Mouse (Mus musculus) mammary gland, adult 2 months (tissue): ENCODE results near the gene B430306N03Rik. TPM values are rescaled to one million over a fixed set of nuclear protein-coding genes. Genes with fewer than 3 reads are reported as not detected.

Source experiments
- polyA plus RNA-seq: library from polyadenylated mRNA; depleted of rRNA; stranded (reverse); fragments of >200 nt; gene quantifications from 2 replicates; pipeline ENCODE4 v1.2.3, GENCODE M21; 2012; ENCODE audit warnings: low replicate concordance; rRNA removed

B430306N03Rik gene
- polyA plus RNA-seq = 2.7 and 2.8 TPM in 2 replicates

DNA sequence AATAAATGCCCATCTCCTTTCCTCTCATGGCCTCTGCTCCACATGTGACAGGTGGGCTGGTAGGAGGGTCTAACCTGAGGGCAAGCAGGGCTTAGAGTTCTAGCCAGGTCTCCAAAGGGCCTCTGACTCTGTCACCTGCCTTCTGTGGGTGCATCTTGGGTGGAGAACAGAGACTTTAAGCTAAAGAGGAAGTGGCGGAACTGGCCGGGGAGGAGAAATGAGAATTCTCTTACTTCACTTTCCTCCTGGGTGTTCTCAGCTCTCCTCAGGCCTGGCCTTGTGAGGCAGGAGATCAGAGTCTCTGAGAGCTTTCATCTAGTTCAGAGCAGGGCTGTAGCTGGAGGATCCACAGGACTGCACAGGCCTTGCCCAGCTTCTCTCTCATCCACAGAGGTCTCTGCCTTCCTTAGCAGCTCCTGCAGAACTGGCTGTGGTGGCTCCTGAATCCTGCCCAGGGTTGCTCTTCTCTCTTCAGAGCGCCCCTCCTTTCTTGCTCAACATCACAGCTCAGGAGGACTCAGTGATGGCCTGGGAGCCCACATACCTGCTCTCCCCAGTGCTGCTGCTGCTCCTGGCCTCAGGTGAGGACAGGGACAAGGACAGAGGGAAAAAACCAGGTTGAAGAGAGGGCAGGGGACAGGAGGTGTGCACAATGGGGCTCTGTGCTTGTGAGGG, at the start of gene B430306N03Rik:
Gene B430306N03Rik (plus strand): TSS at position 237 of the 675 bp plus-strand sequence.

DNA sequence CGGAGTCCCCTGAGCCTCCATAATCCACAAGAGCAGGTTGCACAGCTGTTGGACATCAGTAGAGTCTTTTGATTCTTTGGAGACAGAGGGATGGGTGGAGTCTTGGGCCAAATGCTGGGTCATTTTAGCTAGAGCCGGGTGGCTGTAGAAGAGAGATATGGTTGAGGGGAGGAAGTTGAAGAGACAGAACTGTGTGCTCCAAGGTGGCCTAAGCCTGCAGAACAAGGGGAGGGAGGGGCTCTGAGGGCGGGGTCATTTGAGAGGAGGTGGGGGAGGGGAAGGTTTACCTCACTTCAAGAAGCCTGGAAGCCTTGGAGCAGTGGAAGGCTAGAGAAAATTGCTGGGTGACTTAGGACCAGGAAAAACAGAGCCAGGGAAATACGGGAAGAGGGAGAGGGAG, 16.7 kb upstream of the B430306N03Rik start, which contains the start of gene Treml2:
Gene Treml2 (plus strand): TSS at position 296 of the 400 bp plus-strand sequence.

DNA sequence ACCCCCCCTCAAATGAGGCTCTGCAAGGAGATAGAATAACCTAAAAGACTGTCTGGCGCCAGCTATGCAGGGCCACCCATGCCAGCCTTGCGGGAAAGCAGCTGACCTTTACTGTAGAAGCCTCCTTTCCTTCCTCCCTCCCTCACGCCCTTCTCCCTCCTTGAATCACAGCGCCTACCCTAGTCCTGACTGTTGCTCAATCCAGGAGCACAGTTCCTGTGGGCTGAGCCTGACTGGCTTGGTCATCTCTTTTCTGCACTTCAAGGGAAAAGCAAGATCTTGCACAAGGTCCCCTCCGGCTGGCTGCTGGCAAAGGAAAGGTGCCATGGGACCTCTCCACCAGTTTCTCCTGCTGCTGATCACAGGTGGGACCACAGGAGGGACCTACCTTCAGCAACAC, 30.3 kb downstream of the B430306N03Rik start, which contains the start of gene Trem2:
Gene Trem2 (plus strand): TSS at position 171 of the 400 bp plus-strand sequence.

DNA sequence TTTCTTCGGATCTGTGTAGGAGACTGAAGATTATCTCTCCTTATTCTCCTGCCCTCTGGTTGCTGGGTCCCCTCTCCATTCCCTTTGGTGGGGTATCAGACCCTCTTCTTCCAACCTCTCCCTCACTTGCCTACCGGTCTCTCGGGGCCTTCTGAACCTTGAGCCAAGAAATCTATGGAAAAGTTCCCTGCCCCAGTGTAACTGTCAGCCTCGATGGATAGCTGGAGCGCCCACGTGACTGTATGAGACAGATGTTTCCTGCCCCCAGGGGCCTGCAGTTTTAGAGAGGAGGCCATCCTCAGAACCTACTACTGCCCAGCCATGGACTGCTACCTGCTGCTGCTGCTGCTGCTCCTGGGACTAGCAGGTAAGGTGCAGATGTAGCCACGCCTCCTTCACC, 43.7 kb downstream of the B430306N03Rik start, which contains the start of gene Treml1:
Gene Treml1 (plus strand): TSS at position 301 of the 400 bp plus-strand sequence.

Other genes with a start within 250 kb of the B430306N03Rik start
- not detected in 2 replicates for gene 1700067P10Rik, start 226.8 kb upstream of the B430306N03Rik start, polyA plus RNA-seq
- gene 9830107B12Rik, start 169.9 kb upstream of the B430306N03Rik start, polyA plus RNA-seq = 0.19 and 0.24 TPM in 2 replicates
- 0.85 and 4.0 TPM in 2 replicates for gene A530064D06Rik, start 148.9 kb upstream of the B430306N03Rik start, polyA plus RNA-seq
- 0.04 and 0.16 TPM in 2 replicates for gene Trem1, start 83.4 kb upstream of the B430306N03Rik start, polyA plus RNA-seq
- gene Trem3, start 68.4 kb upstream of the B430306N03Rik start, polyA plus RNA-seq = 0.20 and 0.23 TPM in 2 replicates
- gene Treml4, start 51.8 kb upstream of the B430306N03Rik start, polyA plus RNA-seq = 2.5 TPM in 2 replicates
- gene Treml2, start 16.6 kb upstream of the B430306N03Rik start, polyA plus RNA-seq = 21.3 and 24.8 TPM in 2 replicates
- 6.0 and 8.5 TPM in 2 replicates for gene Trem2, start 30.3 kb downstream of the B430306N03Rik start, polyA plus RNA-seq
- gene Treml1, start 43.8 kb downstream of the B430306N03Rik start, polyA plus RNA-seq = 0.13 and 0.23 TPM in 2 replicates
- 84.2 and 97.2 TPM in 2 replicates for gene Nfya, start 93.8 kb downstream of the B430306N03Rik start, polyA plus RNA-seq
- gene Oard1, start 93.9 kb downstream of the B430306N03Rik start, polyA plus RNA-seq = 5.7 and 13.3 TPM in 2 replicates
- 0.44 and 185 TPM in 2 replicates for gene Apobec2, start 116.8 kb downstream of the B430306N03Rik start, polyA plus RNA-seq
- 0.42 and 0.45 TPM in 2 replicates for gene Tspo2, start 135.4 kb downstream of the B430306N03Rik start, polyA plus RNA-seq
- gene Unc5cl, start 138.8 kb downstream of the B430306N03Rik start, polyA plus RNA-seq = 4.6 and 5.3 TPM in 2 replicates